Mouse (Mus musculus): ENCODE data around the gene Cldn34b3.
"Not testable (repeated sequence)": the region's sequence is repeated elsewhere in the genome, so short reads cannot be mapped to it uniquely, and the experiment has no call there.

Gene Cldn34b3

GRCm38 (mm10) chrX:76264004-76264403 is at the start of gene Cldn34b3:
Gene Cldn34b3, plus strand, starts transcription at chrX:76264304.
- not testable (repeated sequence) for DNase-seq (ENCODE audit: low spot score in 2 of 2)

All from urinary bladder, postnatal 4 days (tissue).